Mouse (Mus musculus) mesoderm, embryonic 11.5 days (tissue): ENCODE measurements around the gene Trim11.
"Not testable (repeated sequence)": the region's sequence is repeated elsewhere in the genome, so short reads cannot be mapped to it uniquely, and the experiment has no call there.

Experiments used
- DNase-seq: peaks from one replicate; pipeline ENCODE4 v3.0.0-alpha.2; 2012; ENCODE audit warnings: low read depth, low spot score

The Trim11 gene

GRCm38 (mm10) chr11:58978027-58978705 is at the start of gene Trim11:
Gene Trim11 (plus strand): TSS chr11:58978093.
- DNase-seq = peak; percentile 80

GRCm38 (mm10) chr11:58929055-58929454 is 48.8 kb upstream of the Trim11 start:
- DNase-seq = no peak

GRCm38 (mm10) chr11:58929641-58930040 is 48.3 kb upstream of the Trim11 start:
- no peak for DNase-seq

GRCm38 (mm10) chr11:58930254-58930653 is 47.6 kb upstream of the Trim11 start:
- DNase-seq = no peak

- no peak for DNase-seq
Observed at GRCm38 (mm10) chr11:58931576-58931975, 46.3 kb upstream of the Trim11 start.

GRCm38 (mm10) chr11:58937909-58938308 is 40.0 kb upstream of the Trim11 start:
- DNase-seq = peak; percentile 37

- peak; percentile 94 for DNase-seq
Observed at GRCm38 (mm10) chr11:58938322-58939087, 39.4 kb upstream of the Trim11 start, which contains the start of gene Rnf187. Gene Rnf187 (minus strand): TSS chr11:58938916.

- no peak for DNase-seq
Observed at GRCm38 (mm10) chr11:58939088-58939439, 38.8 kb upstream of the Trim11 start.

- DNase-seq = no peak
Observed at GRCm38 (mm10) chr11:58944136-58944535, 33.8 kb upstream of the Trim11 start.

GRCm38 (mm10) chr11:58947306-58947705 is 30.6 kb upstream of the Trim11 start:
- DNase-seq = no peak

- no peak for DNase-seq
Observed at GRCm38 (mm10) chr11:58947798-58948528, 29.9 kb upstream of the Trim11 start.

GRCm38 (mm10) chr11:58948542-58949479 is 29.1 kb upstream of the Trim11 start, which contains the start of gene Hist3h2ba:
Gene Hist3h2ba (plus strand): TSS chr11:58948920.
- peak; percentile 86 for DNase-seq

- peak; percentile 64 for DNase-seq
Observed at GRCm38 (mm10) chr11:58949480-58950431, 28.1 kb upstream of the Trim11 start.

GRCm38 (mm10) chr11:58951210-58951609 is 26.7 kb upstream of the Trim11 start:
- no peak for DNase-seq

GRCm38 (mm10) chr11:58953351-58954169 is 24.3 kb upstream of the Trim11 start:
- no peak for DNase-seq

- DNase-seq = not testable (repeated sequence)
Observed at GRCm38 (mm10) chr11:58954170-58954419, 23.8 kb upstream of the Trim11 start.

GRCm38 (mm10) chr11:58954420-58955142 is 23.3 kb upstream of the Trim11 start, which contains the start of the genes Hist3h2a and Trim17:
Gene Hist3h2a (plus strand): TSS chr11:58954685.
Gene Trim17 (plus strand): TSS chr11:58954685.
- DNase-seq = peak; percentile 95

- no peak for DNase-seq
Observed at GRCm38 (mm10) chr11:58955143-58955867, 22.6 kb upstream of the Trim11 start.
